In the genomic region with DNA sequence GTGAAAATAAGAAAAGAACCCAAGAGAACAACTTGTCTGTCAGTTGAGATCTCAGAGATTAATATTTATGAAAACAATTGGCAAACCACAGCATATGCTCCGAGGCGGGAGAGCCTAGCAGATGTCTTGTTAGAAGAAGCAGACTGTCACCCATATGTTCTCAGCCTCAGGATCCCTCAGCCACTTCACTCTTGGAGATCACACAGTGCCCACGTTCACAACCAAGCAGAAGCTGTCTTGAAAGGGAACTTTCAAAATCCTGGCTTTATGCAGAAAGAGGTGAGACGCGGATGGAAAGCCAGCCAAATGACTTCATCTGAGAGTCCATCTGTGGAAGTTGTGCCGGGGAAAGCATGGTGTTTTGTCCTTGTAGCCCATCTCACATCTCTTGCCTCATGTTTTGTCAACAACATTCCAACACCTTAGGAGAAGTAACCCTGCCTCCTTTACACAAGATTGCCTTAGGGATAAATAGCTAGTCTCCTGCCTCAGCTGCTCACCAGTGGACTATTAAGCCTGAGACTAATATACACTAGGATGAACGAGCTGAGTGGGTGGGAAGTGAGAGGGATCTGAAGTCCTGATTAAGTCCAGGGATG, we compare ENCODE assay signal across 9 mouse cellular contexts.
DNase-seq lines count a peak whose midpoint lies in the region; ATAC-seq and TF ChIP-seq lines count a peak whose summit lies in the region.
"Had no signal": no experiment of that assay in that cellular context is flagged by ENCODE, and none has a peak within 500 bp of the region (broad histone marks: within the 10 kb centered on the region; RNA-seq: fewer than 3 reads in every experiment).

No protein-coding gene starts in this region.

- DNase-seq in heart, adult 11 months: peak; percentile 61
- no peak for DNase-seq in heart, postnatal 25 days (ENCODE audit: low spot score)
- peak; percentile 48 to 69 for DNase-seq in cerebellum, adult 2 months
- DNase-seq in frontal cortex, postnatal 25 days (ENCODE audit: low spot score in 2 of 2): peak; percentile 37 to 61
- peak; percentile 89 for DNase-seq in right cerebral cortex, adult 18-20 months
- DNase-seq in gastrocnemius, postnatal 10 days: no peak
- DNase-seq in yolk sac, embryonic 10.5 days (ENCODE audit: low spot score): no peak

- intact Hi-C loops in heart, postnatal 25 days (cut with DNase I): no loop called here

- H3K4me3 ChIP-seq in cerebellum, adult 2 months (replicated peaks; ENCODE audit: insufficient read depth, low read depth, low read length): no peak overlapping the region
- H3K4me3 ChIP-seq in kidney, embryonic 16.5 days (ENCODE audit: low read length): no peak overlapping the region
- H3K4me3 ChIP-seq: liver, embryonic 15.5 days had no signal

- no peak for ATAC-seq in kidney, embryonic 16.5 days (ENCODE audit: low FRiP score, low TSS enrichment)

- no peaks in the 10 kb centered on the region for H3K36me3 ChIP-seq in kidney, embryonic 16.5 days (ENCODE audit: insufficient read depth, low read length)
- H3K36me3 ChIP-seq: liver, embryonic 15.5 days had no signal

- no peak overlapping the region for H3K9ac ChIP-seq in kidney, embryonic 16.5 days (replicated peaks; ENCODE audit: low read length)
- H3K9ac ChIP-seq: liver, embryonic 15.5 days had no signal

- H3K4me2 ChIP-seq in kidney, embryonic 16.5 days (replicated peaks; ENCODE audit: low read depth, low read length): no peak overlapping the region
- H3K4me2 ChIP-seq: liver, embryonic 15.5 days had no signal

- H3K9me3 ChIP-seq in kidney, embryonic 16.5 days (ENCODE audit: low read length): no peaks in the 10 kb centered on the region
- H3K9me3 ChIP-seq: liver, embryonic 15.5 days had no signal

- no peak overlapping the region for H3K27ac ChIP-seq in cerebellum, adult 2 months (ENCODE audit: insufficient read depth, low read length)
- no peak overlapping the region for H3K27ac ChIP-seq in kidney, embryonic 16.5 days (ENCODE audit: low read length)
- H3K27ac ChIP-seq: liver, embryonic 15.5 days had no signal

- TF ChIP-seq POLR2A in cerebellum, adult 2 months (IDR thresholded peaks at IDR 0.05; ENCODE audit: borderline replicate concordance, insufficient read depth, low read length): no peak

- peaks cover 6% of the 10 kb centered on the region; the same call in 1 of the 2 replicates for H3K4me1 ChIP-seq in cerebellum, adult 2 months (ENCODE audit: control insufficient read depth, insufficient read depth, low read length)
- H3K4me1 ChIP-seq in kidney, embryonic 16.5 days (ENCODE audit: insufficient read depth, low read length): no peaks in the 10 kb centered on the region
- H3K4me1 ChIP-seq: liver, embryonic 15.5 days had no signal

- 15% methylated on average over 7 of the region's 7 CpGs for WGBS in cerebellum, adult 2 months
- WGBS in kidney, embryonic 16.5 days: 75% methylated on average over 7 of the region's 7 CpGs

- no peaks in the 10 kb centered on the region for H3K27me3 ChIP-seq in cerebellum, adult 2 months (ENCODE audit: control insufficient read depth, insufficient read depth, low read length)
- no peaks in the 10 kb centered on the region for H3K27me3 ChIP-seq in kidney, embryonic 16.5 days (ENCODE audit: insufficient read depth, low read length)
- H3K27me3 ChIP-seq: liver, embryonic 15.5 days had no signal

- no peak for TF ChIP-seq CTCF in cerebellum, adult 2 months (IDR thresholded peaks at IDR 0.05; ENCODE audit: borderline replicate concordance, insufficient read depth, low read depth, low read length)

Comparison
In these comparisons a context has a peak if more than half of its experiments do, and no peak if none do; other contexts are left out.
1. DNase-seq: peak in heart, adult 11 months (single experiment), cerebellum, adult 2 months (2 of 2), frontal cortex, postnatal 25 days (2 of 2) and right cerebral cortex, adult 18-20 months (single experiment); none in heart, postnatal 25 days (single experiment), gastrocnemius, postnatal 10 days (single experiment) and yolk sac, embryonic 10.5 days (single experiment).